Mouse (Mus musculus) frontal cortex, postnatal 25 days (tissue): Measurements from ENCODE around the gene Tle6.

Experiments
- DNase-seq, 2 experiments: peaks; one replicate each; pipeline ENCODE4 v3.0.0; 2022; ENCODE audit warnings: low spot score in 2 of 2

The Tle6 gene

DNA sequence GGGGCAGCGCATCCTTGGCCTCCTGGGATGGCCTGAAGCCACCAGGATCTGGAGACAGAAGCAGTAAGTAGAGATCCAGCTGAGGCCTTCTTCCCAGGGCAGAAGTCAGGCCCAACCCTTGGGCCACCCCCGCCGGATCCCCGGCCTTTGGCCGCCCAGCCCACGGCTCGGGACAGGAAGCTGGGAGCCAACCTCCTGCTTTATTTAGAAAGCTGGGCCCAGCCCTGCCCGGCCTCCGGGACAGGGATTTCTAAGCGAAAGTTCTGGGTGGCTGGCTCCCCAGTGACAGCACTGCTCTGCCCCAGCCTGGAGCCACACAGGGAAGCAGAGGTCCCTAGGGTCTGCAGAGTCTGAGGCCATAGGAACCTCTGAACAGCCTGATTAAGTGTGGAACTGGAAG lies 59.1 kb downstream of the Tle6 start:
- DNase-seq, result no peak

DNA sequence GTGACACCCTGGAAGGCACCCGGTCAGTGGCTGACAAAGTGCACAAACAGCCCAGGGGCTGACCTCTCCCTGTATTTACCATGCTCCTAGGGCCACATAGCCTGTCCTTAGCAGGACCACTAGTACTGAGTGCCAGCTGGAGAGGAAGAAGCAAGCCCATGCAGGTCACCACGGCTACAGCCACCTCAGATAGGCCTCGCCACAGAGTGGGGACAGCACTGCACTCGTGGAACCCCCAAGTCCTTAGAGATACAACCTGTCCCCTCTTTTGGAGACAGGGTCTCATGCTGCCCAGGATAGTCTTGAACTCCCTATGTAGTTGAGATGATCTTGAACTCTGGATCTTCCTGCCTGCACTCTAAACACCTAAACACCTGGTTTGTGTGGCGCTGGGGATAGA lies 59.5 kb downstream of the Tle6 start:
- no peak for DNase-seq
